Mouse (Mus musculus): Measurements from ENCODE around the gene Tssk1. TPM values are rescaled to one million over a fixed set of nuclear protein-coding genes. Genes with fewer than 3 reads are reported as not detected.

The Tssk1 gene
- polyA plus RNA-seq, 1 experiment from 2014 or later = not detected

- H3K4me1 ChIP-seq (replicated peaks) = peaks cover 54% of the 10 kb centered on the region
- no peak overlapping the region for H3K4me3 ChIP-seq (replicated peaks)
- no peaks in the 10 kb centered on the region for H3K9me3 ChIP-seq (replicated peaks)
- WGBS (ENCODE audit: insufficient replicate concordance) = 13% methylated on average over 4 of the region's 4 CpGs
- H3K27ac ChIP-seq (replicated peaks) = no peak overlapping the region
- H3K9ac ChIP-seq = no peak overlapping the region
- peaks cover 27% of the 10 kb centered on the region for H3K36me3 ChIP-seq (replicated peaks)
- peak overlapping the region; percentile 8; the same call in 1 of the 2 replicates for H3K4me2 ChIP-seq
- H3K27me3 ChIP-seq = no peaks in the 10 kb centered on the region
- peak; percentile 33; the same call in 1 of the 2 replicates for ATAC-seq (ENCODE audit: insufficient read depth)
Observed at GRCm38 (mm10) chr16:17872995-17873394, 21.0 kb upstream of the Tssk1 start.

GRCm38 (mm10) chr16:17875174-17875573, 18.8 kb upstream of the Tssk1 start:
- no peak overlapping the region for H3K4me3 ChIP-seq (replicated peaks)
- no peak for ATAC-seq (ENCODE audit: insufficient read depth)
- no peak overlapping the region for H3K27ac ChIP-seq (replicated peaks)
- WGBS (ENCODE audit: insufficient replicate concordance) = 76% methylated on average over 4 of the region's 4 CpGs
- H3K9me3 ChIP-seq (replicated peaks) = no peaks in the 10 kb centered on the region
- no peak overlapping the region for H3K9ac ChIP-seq
- H3K36me3 ChIP-seq (replicated peaks) = peaks cover 21% of the 10 kb centered on the region
- no peaks in the 10 kb centered on the region for H3K27me3 ChIP-seq
- peaks cover 56% of the 10 kb centered on the region for H3K4me1 ChIP-seq (replicated peaks)
- H3K4me2 ChIP-seq = no peak overlapping the region

GRCm38 (mm10) chr16:17876096-17876495, 17.9 kb upstream of the Tssk1 start:
- Histone ChIP-seq H3K9me3 (replicated peaks) (no peaks in the 10 kb centered on the region), H3K4me1 (replicated peaks) (peaks cover 54% of the 10 kb centered on the region), H3K9ac (no peak overlapping the region), H3K4me2 (no peak overlapping the region), H3K27ac (replicated peaks) (no peak overlapping the region), H3K27me3 (no peaks in the 10 kb centered on the region), H3K36me3 (replicated peaks) (peaks cover 15% of the 10 kb centered on the region), H3K4me3 (replicated peaks) (no peak overlapping the region)
- WGBS (ENCODE audit: insufficient replicate concordance) = 76% methylated on average over 1 of the region's 1 CpGs
- ATAC-seq (ENCODE audit: insufficient read depth) = no peak

- Histone ChIP-seq H3K4me2 (no peak overlapping the region), H3K4me3 (replicated peaks) (no peak overlapping the region), H3K9ac (no peak overlapping the region), H3K27me3 (no peaks in the 10 kb centered on the region), H3K36me3 (replicated peaks) (peaks cover 22% of the 10 kb centered on the region; the same call in 1 of the 2 replicates), H3K9me3 (replicated peaks) (no peaks in the 10 kb centered on the region), H3K27ac (replicated peaks) (no peak overlapping the region), H3K4me1 (replicated peaks) (peaks cover 33% of the 10 kb centered on the region)
- 77% methylated on average over 4 of the region's 4 CpGs for WGBS (ENCODE audit: insufficient replicate concordance)
- ATAC-seq (ENCODE audit: insufficient read depth) = no peak
Observed at GRCm38 (mm10) chr16:17879571-17879970, 14.5 kb upstream of the Tssk1 start.

GRCm38 (mm10) chr16:17882196-17882595, 11.8 kb upstream of the Tssk1 start:
- Histone ChIP-seq H3K4me1 (replicated peaks) (peaks cover 38% of the 10 kb centered on the region), H3K36me3 (replicated peaks) (peaks cover 20% of the 10 kb centered on the region; the same call in 1 of the 2 replicates), H3K9ac (no peak overlapping the region), H3K27me3 (no peaks in the 10 kb centered on the region), H3K9me3 (replicated peaks) (no peaks in the 10 kb centered on the region), H3K27ac (replicated peaks) (no peak overlapping the region), H3K4me2 (no peak overlapping the region), H3K4me3 (replicated peaks) (no peak overlapping the region)
- no peak for ATAC-seq (ENCODE audit: insufficient read depth)

- WGBS (ENCODE audit: insufficient replicate concordance) = 76% methylated on average over 6 of the region's 6 CpGs
- Histone ChIP-seq H3K27ac (replicated peaks) (no peak overlapping the region), H3K4me2 (no peak overlapping the region), H3K9ac (no peak overlapping the region), H3K9me3 (replicated peaks) (no peaks in the 10 kb centered on the region), H3K27me3 (no peaks in the 10 kb centered on the region), H3K36me3 (replicated peaks) (peaks cover 20% of the 10 kb centered on the region; the same call in 1 of the 2 replicates), H3K4me3 (replicated peaks) (no peak overlapping the region), H3K4me1 (replicated peaks) (peaks cover 38% of the 10 kb centered on the region)
- ATAC-seq (ENCODE audit: insufficient read depth) = no peak
Observed at GRCm38 (mm10) chr16:17884116-17884515, 9.9 kb upstream of the Tssk1 start.

GRCm38 (mm10) chr16:17889689-17890341, 4.2 kb upstream of the Tssk1 start:
- 76% methylated on average over 6 of the region's 6 CpGs for WGBS (ENCODE audit: insufficient replicate concordance)
- Histone ChIP-seq H3K4me1 (replicated peaks) (peaks cover 36% of the 10 kb centered on the region), H3K27me3 (no peaks in the 10 kb centered on the region), H3K4me2 (peak overlapping the region; percentile 87), H3K9ac (peak overlapping the region; percentile 97; the same call in 1 of the 2 replicates), H3K27ac (replicated peaks) (peak overlapping the region; percentile 91; the same call in 1 of the 2 replicates), H3K4me3 (replicated peaks) (peak overlapping the region; percentile 99), H3K36me3 (replicated peaks) (0 out of 2 replicates have a peak, but pooled peaks cover 2% of the 10 kb centered on the region), H3K9me3 (replicated peaks) (no peaks in the 10 kb centered on the region)
- no peak for ATAC-seq (ENCODE audit: insufficient read depth)

GRCm38 (mm10) chr16:17890342-17890727, 3.7 kb upstream of the Tssk1 start:
- H3K4me1 ChIP-seq (replicated peaks) = peaks cover 31% of the 10 kb centered on the region
- H3K36me3 ChIP-seq (replicated peaks) = 0 out of 2 replicates have a peak, but pooled peaks cover 2% of the 10 kb centered on the region
- H3K4me2 ChIP-seq = peak overlapping the region; percentile 87
- no peaks in the 10 kb centered on the region for H3K9me3 ChIP-seq (replicated peaks)
- 70% methylated on average over 2 of the region's 2 CpGs for WGBS (ENCODE audit: insufficient replicate concordance)
- peak overlapping the region; percentile 97 for H3K9ac ChIP-seq
- H3K27ac ChIP-seq (replicated peaks) = peak overlapping the region; percentile 91
- no peaks in the 10 kb centered on the region for H3K27me3 ChIP-seq
- no peak for ATAC-seq (ENCODE audit: insufficient read depth)
- peak overlapping the region; percentile 99 for H3K4me3 ChIP-seq (replicated peaks)

- Histone ChIP-seq H3K4me2 (peak overlapping the region; percentile 87), H3K9me3 (replicated peaks) (no peaks in the 10 kb centered on the region), H3K27me3 (no peaks in the 10 kb centered on the region), H3K36me3 (replicated peaks) (0 out of 2 replicates have a peak, but pooled peaks cover 2% of the 10 kb centered on the region), H3K27ac (replicated peaks) (peak overlapping the region; percentile 91), H3K9ac (peak overlapping the region; percentile 97), H3K4me3 (replicated peaks) (peak overlapping the region; percentile 99), H3K4me1 (replicated peaks) (peaks cover 24% of the 10 kb centered on the region)
- under 1% methylated on average over 44 of the region's 44 CpGs for WGBS (ENCODE audit: insufficient replicate concordance)
- peak; percentile 71 for ATAC-seq (ENCODE audit: insufficient read depth)
Observed at GRCm38 (mm10) chr16:17890917-17891566, 3.0 kb upstream of the Tssk1 start.

GRCm38 (mm10) chr16:17891567-17891959, 2.5 kb upstream of the Tssk1 start, which contains the start of gene Gm20518:
Gene Gm20518, minus strand, starts transcription at chr16:17891671.
- peak within 1 kb of the TSS; percentile 97 for H3K9ac ChIP-seq
- H3K27me3 ChIP-seq = no peaks in the 10 kb centered on the region
- H3K36me3 ChIP-seq (replicated peaks) = 0 out of 2 replicates have a peak, but pooled peaks cover 2% of the 10 kb centered on the region
- no peaks in the 10 kb centered on the region for H3K9me3 ChIP-seq (replicated peaks)
- ATAC-seq (ENCODE audit: insufficient read depth) = peak; percentile 97
- peak within 1 kb of the TSS; percentile 91 for H3K27ac ChIP-seq (replicated peaks)
- H3K4me2 ChIP-seq = peak within 1 kb of the TSS; percentile 87
- 0% methylated on average over 38 of the region's 38 CpGs for WGBS (ENCODE audit: insufficient replicate concordance)
- H3K4me3 ChIP-seq (replicated peaks) = peak within 1 kb of the TSS; percentile 99
- peaks cover 24% of the 10 kb centered on the region for H3K4me1 ChIP-seq (replicated peaks)

GRCm38 (mm10) chr16:17892606-17893005, 1.4 kb upstream of the Tssk1 start:
- 51% methylated on average over 3 of the region's 3 CpGs for WGBS (ENCODE audit: insufficient replicate concordance)
- Histone ChIP-seq H3K36me3 (replicated peaks) (no peaks in the 10 kb centered on the region), H3K27me3 (no peaks in the 10 kb centered on the region), H3K9me3 (replicated peaks) (no peaks in the 10 kb centered on the region), H3K27ac (replicated peaks) (no peak overlapping the region), H3K4me2 (no peak overlapping the region), H3K4me1 (replicated peaks) (peaks cover 24% of the 10 kb centered on the region), H3K4me3 (replicated peaks) (no peak overlapping the region), H3K9ac (no peak overlapping the region)
- no peak for ATAC-seq (ENCODE audit: insufficient read depth)
